Mouse (Mus musculus): ENCODE measurements around the gene Znrf4. TPM values are rescaled to one million over a fixed set of nuclear protein-coding genes. Genes with fewer than 3 reads are reported as not detected.

Gene Znrf4
- total and polyA plus RNA-seq, 2 experiments from 2014 or later = not detected

DNA sequence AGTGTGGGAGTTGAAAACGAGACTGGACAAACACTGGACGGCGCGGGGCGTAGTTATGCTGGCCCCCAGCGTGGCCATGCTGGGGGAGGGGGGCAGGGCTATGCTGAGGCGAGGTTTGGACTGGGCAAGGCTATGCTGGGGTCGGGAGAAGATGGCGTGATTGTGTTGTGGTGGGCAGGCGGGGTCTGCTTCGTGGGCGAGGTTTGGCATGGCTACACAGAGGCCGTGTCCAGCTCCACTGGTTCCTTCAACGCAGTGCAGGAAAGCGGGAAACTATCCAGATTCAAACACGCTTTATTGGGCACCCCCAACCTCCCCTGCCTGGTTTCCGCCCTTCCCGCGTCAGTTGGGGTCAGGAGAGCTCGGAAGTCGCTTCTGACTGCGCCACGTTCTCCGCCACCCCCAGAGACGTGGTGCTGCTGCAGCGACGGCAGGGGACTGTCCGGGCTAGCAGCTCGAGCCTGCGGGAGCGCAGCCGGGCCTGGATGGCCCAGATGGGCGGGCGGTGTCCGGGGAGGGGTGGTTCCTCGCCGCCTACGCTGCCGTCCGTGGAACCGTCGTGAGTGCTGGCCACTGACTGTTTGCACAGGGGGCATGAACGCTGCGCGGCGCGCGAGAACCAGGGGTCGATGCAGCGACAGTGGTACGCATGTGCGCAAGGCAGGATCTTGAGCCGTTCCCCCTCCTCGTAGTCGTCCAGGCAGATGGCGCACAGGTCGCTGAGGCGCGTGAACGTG, 1.1 kb downstream of the Znrf4 start:
- H3K27ac ChIP-seq = no peak overlapping the region; the same call in 1 of the 2 replicates
- H3K9me3 ChIP-seq (ENCODE audit: low read length) = no peaks in the 10 kb centered on the region
- no peak overlapping the region for H3K9ac ChIP-seq (replicated peaks; ENCODE audit: low read length)
- ATAC-seq (no peak), DNase-seq (ENCODE audit: low spot score) (peak; percentile 55)
- H3K4me1 ChIP-seq (ENCODE audit: insufficient read depth, low read length) = peaks cover 30% of the 10 kb centered on the region
- 6% methylated on average over 59 of the region's 60 CpGs for WGBS
- H3K4me3 ChIP-seq (ENCODE audit: low read length) = peak overlapping the region; percentile 23; the same call in 1 of the 2 replicates
- TF ChIP-seq CTCF (IDR thresholded peaks at IDR 0.05; ENCODE audit: low read depth) = peak; percentile 5; the same call in 1 of the 2 replicates
- peaks cover 18% of the 10 kb centered on the region for H3K27me3 ChIP-seq (ENCODE audit: insufficient read depth, low read length)
- H3K4me2 ChIP-seq (ENCODE audit: low read depth, low read length) = peak overlapping the region; percentile 35
- no peaks in the 10 kb centered on the region for H3K36me3 ChIP-seq (ENCODE audit: insufficient read depth, low read length)

DNA sequence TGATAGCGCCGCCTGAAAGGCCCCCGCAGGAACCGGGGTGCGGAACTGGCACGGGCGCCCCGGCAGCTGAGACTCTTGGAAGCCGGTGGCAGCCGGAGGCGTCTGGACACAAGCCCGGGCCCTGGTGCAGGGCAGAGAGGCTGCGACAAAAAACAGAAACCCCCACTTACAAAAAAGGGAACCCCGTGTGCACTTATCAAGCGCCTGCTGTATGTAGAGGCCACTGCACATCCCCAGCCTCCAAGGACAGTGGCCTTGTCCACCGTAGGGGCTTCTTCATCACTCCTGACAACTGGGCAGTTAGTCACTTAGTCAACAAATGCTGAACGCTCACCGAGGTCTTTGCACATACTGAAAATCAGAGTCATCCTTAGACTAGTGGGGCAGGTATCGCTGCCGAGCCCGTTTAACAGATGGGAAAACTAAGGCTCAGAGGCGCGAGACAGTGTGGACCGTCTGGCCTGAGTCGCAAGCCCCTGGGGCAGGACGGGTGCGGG, 1.7 kb downstream of the Znrf4 start:
- H3K36me3 ChIP-seq (ENCODE audit: insufficient read depth, low read length) = no peaks in the 10 kb centered on the region
- H3K4me3 ChIP-seq (ENCODE audit: low read length) = no peak overlapping the region

DNA sequence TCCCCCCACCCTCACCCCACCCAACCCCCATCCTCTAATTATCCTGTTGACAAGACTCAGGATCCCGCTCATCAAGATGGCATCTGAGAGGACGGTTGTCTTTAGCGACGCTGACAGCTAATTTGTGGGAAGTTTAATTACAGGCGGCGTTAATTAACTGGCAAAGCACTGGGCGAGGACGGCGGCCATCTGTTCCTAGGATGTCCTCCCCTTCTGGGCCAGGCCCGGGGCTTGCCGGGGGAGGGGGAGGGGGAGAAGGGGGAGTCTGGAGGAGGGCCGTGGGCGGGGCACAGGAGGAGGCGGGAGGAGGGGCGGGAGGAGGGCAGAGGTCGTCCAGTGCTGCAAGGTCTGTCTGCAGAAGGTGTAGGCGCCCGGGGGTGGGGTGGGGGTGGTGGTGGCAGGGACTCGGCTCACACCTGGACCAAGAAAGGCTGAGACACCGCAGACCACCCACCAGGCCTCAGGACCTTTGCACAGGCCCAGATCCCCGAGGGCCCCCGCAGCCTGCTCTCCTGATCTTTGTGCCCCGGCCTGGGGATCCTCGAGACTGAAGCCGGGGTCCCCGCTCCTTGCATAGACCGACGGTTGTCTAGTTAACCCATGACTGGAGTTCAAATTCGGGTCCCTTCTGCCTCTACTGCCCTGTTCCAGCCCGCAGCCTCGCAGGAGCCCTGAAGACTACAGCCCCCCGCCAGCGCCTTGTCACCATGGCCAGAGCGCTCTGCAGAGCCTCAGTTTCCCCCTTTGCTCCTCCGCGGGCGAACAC, 2.3 kb downstream of the Znrf4 start:
- no peak for TF ChIP-seq CTCF (IDR thresholded peaks at IDR 0.05; ENCODE audit: low read depth)
- H3K9me3 ChIP-seq (ENCODE audit: low read length) = no peaks in the 10 kb centered on the region
- 9% methylated on average over 30 of the region's 37 CpGs for whole genome bisulfite sequencing
- no peaks in the 10 kb centered on the region for H3K36me3 ChIP-seq (ENCODE audit: insufficient read depth, low read length)
- no peak overlapping the region for H3K9ac ChIP-seq (replicated peaks; ENCODE audit: low read length)
- peak overlapping the region; percentile 28; the same call in 1 of the 2 replicates for H3K4me2 ChIP-seq (ENCODE audit: low read depth, low read length)
- H3K4me3 ChIP-seq (ENCODE audit: low read length) = no peak overlapping the region
- H3K27me3 ChIP-seq (ENCODE audit: insufficient read depth, low read length) = peaks cover 18% of the 10 kb centered on the region
- H3K27ac ChIP-seq = peak overlapping the region; percentile 41; the same call in 1 of the 2 replicates
- H3K4me1 ChIP-seq (ENCODE audit: insufficient read depth, low read length) = peaks cover 19% of the 10 kb centered on the region; the same call in 1 of the 2 replicates
- peak; percentile 88 for DNase-seq (ENCODE audit: low spot score)
- ATAC-seq = peak; percentile 41

More for the DNA sequence above, 1.7 kb downstream of the Znrf4 start:
- Histone ChIP-seq H3K9me3 (ENCODE audit: low read length) (no peaks in the 10 kb centered on the region), H3K27me3 (ENCODE audit: insufficient read depth, low read length) (peaks cover 18% of the 10 kb centered on the region), H3K27ac (peak overlapping the region; percentile 41; the same call in 1 of the 2 replicates), H3K4me1 (ENCODE audit: insufficient read depth, low read length) (peaks cover 24% of the 10 kb centered on the region), H3K4me2 (ENCODE audit: low read depth, low read length) (peak overlapping the region; percentile 35; the same call in 1 of the 2 replicates), H3K9ac (replicated peaks; ENCODE audit: low read length) (no peak overlapping the region)
- no peak for TF ChIP-seq CTCF (IDR thresholded peaks at IDR 0.05; ENCODE audit: low read depth)
- no peak for ATAC-seq
- 21% methylated on average over 27 of the region's 27 CpGs for WGBS
- DNase-seq (ENCODE audit: low spot score) = peak; percentile 42

DNA sequence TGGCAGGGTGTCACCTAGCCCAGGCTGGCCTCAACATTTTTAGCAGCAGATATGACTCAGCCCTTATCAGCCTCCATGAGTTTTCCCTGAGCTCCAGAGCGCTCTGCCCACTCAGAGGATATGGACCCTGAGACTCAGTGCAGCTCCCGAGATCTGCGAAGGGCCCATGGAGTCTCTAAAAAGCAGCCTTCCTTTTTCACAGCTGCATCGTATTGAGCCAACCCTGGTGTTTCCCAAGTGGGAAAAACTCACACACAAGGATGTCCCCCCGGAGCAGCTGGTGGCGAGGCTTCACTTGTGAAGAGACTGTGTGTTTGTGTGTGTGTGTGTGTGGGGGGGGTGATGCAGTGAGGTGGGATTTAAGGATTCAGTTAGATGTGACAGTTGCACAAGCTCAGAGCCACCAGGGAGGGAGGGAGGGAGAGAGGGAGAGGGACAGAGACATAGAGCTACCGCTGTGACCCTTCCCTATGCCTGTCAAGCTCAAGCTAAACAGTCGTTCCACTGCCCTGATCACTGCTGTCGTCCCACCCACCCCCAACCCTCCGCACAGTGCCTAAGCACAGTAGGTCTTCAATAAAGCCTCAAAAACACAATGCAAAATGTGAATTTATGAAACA, 3.1 kb downstream of the Znrf4 start:
- TF ChIP-seq CTCF (IDR thresholded peaks at IDR 0.05; ENCODE audit: low read depth) = no peak
- H3K9me3 ChIP-seq (ENCODE audit: low read length) = no peaks in the 10 kb centered on the region
- no peak overlapping the region for H3K4me3 ChIP-seq (ENCODE audit: low read length)
- peak overlapping the region; percentile 64 for H3K27ac ChIP-seq
- ATAC-seq (peak; percentile 5; the same call in 1 of the 2 replicates), DNase-seq (ENCODE audit: low spot score) (peak; percentile 57)
- 33% methylated on average over 10 of the region's 10 CpGs for WGBS
- no peak overlapping the region for H3K9ac ChIP-seq (replicated peaks; ENCODE audit: low read length)
- peak overlapping the region; percentile 28; the same call in 1 of the 2 replicates for H3K4me2 ChIP-seq (ENCODE audit: low read depth, low read length)
- H3K4me1 ChIP-seq (ENCODE audit: insufficient read depth, low read length) = peaks cover 19% of the 10 kb centered on the region; the same call in 1 of the 2 replicates
- H3K36me3 ChIP-seq (ENCODE audit: insufficient read depth, low read length) = no peaks in the 10 kb centered on the region
- peaks cover 18% of the 10 kb centered on the region for H3K27me3 ChIP-seq (ENCODE audit: insufficient read depth, low read length)

DNA sequence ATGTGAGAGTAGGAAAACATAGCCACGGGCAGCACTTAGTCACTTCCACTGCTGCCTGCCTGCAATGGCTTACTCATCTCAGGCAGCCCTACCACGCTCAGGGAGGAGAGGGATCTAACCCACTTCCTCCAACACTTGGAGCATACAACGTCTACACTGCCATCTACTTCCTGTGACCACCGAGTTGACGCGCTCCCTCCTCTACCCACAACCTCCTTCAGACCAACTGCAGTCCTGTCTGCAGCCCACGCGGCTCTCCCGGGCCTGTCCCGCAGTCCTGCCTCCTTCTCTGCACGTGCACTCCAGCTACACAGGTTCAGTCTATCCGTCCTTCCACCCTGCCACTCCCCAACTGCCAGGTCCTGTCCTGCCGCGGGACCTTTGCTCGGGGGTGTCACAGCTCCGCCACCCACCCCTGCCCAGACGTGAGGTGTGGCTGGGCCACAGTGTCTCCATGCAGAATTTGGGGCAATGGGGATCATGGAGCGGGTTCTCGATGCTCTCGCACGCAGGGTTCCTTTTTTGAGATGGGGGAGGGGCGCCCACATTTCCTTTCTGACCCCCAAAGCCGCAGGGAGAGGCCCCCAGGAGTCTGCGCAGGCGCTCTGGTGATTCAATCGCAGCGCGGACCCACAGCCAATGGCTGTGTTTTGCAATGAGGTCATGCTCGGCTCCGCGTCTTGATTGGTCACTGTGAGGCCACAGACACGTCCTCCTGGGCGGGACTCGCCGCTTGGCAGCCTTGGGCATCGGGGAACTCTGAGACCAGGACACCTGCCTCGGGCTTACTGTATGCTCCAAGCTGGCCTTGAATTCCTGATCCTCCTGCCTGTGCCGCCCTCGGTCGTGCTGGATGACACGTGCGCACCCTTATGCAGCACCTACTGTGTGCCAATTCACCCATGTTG, 4.8 kb downstream of the Znrf4 start:
- peak overlapping the region; percentile 39 for H3K4me3 ChIP-seq (ENCODE audit: low read length)
- ATAC-seq (peak; percentile 93), DNase-seq (ENCODE audit: low spot score) (peak; percentile 99)
- no peaks in the 10 kb centered on the region for H3K9me3 ChIP-seq (ENCODE audit: low read length)
- H3K27ac ChIP-seq = peak overlapping the region; percentile 94
- H3K27me3 ChIP-seq (ENCODE audit: insufficient read depth, low read length) = peaks cover 13% of the 10 kb centered on the region
- H3K36me3 ChIP-seq (ENCODE audit: insufficient read depth, low read length) = no peaks in the 10 kb centered on the region
- peak; percentile 1; the same call in 1 of the 2 replicates for TF ChIP-seq CTCF (IDR thresholded peaks at IDR 0.05; ENCODE audit: low read depth)
- peaks cover 19% of the 10 kb centered on the region; the same call in 1 of the 2 replicates for H3K4me1 ChIP-seq (ENCODE audit: insufficient read depth, low read length)
- under 1% methylated on average over 42 of the region's 42 CpGs for WGBS
- H3K9ac ChIP-seq (replicated peaks; ENCODE audit: low read length) = peak overlapping the region; percentile 67
- peak overlapping the region; percentile 84 for H3K4me2 ChIP-seq (ENCODE audit: low read depth, low read length)

Measured in hindbrain, postnatal 0 days (tissue).